Mouse (Mus musculus): ENCODE measurements around the gene Ppp2r5c.

The Ppp2r5c gene

DNA sequence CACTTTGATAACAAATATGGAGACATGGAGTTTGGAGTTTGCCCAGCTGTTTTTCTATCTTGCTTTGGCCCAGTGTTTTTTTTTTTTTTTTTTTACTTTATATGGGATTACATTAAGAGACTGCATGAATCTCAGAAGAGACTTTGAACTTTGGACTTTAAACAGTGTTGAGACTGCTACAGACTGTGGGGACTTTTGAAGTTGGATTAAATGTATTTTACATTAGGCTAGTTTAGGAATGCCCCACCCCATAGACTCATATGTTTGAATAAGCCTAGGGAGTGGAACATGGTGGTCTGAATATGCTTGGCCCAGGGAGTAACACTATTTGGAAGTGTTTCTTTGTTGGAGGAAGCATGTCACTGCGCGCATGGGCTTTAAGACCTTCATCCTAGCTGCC is 4.7 kb upstream of the Ppp2r5c start:
- DNase-seq (ENCODE audit: low spot score), result no peak

DNA sequence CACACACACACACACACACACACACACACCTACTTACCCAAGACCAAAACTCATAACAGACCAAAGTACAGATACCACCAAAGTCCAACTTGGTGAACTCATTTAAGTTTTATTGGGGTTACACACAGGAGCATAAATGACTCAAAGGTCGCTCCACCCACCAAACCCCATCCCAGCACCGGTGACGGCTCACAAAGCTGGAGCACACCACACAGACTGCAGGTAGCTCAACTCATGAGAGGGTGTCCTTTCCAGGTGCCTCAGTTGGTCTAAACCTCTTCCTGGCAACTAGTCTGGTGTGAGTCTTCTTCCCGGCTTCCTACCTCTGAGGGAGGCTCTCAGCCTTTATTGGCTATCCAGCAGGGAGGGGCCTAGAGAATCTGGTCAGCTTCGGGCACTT is 2.4 kb upstream of the Ppp2r5c start:
- DNase-seq (ENCODE audit: low spot score), result no peak

DNA sequence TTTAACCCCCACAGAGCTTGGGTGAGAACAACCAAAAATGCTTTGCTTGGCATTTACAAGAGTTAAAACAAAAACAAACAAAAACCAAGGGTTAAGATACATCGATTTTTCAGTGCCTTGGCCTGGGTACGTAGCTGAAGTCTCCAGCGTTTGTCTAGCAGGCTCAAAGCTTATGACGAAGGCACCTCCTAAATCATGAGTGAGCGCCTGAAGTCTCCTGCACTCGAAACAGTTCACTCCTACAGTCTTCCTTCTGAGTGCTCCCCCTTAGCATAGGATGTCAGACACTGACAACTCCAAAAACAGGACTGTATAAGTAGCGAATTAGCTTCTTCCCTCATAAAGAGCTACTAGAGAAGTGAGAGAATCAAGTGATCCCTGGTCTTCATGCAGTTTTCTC is 1.1 kb upstream of the Ppp2r5c start:
- no peak for DNase-seq (ENCODE audit: low spot score)

DNA sequence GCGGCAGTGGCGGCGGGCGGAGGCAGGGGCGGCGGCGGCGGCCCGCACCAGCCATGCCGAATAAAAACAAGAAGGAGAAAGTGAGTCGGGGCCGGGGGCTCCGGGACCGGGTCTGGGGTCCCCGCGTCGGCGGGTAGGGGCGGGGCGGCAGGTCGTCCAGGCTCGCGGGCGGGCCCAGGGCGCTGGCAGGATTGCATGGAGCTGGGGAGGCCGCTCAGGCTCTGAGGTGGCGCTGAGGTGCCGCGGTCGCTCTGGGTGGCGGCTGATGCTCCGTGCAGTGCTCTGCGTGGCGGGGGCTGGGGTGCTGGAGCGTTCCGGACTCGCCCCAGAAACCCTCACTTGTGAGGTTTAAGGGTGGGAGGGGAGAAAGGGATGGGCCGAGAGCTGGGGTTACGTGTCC is 386 bp downstream of the Ppp2r5c start:
- no peak for DNase-seq (ENCODE audit: low spot score)

DNA sequence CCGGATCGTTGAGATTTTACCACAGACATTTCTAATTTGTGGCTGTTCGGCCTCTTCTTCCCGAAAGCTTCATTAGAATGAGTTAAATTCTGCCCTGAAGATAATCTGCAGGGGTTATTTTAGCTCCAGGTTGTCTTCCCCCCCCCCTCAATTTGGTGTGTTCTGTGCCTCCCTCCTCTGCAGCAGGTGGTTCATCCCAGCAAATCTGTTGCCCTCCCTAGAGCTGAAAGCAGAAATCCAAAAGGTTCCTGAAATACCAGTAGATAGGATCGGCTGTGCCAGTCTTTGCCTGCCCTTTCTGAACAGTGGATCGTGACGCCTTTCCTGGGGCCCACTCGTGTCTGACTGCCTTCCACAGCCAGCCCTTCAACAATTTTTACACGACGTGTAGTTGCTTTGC is 1.8 kb downstream of the Ppp2r5c start:
- no peak for DNase-seq (ENCODE audit: low spot score)

DNA sequence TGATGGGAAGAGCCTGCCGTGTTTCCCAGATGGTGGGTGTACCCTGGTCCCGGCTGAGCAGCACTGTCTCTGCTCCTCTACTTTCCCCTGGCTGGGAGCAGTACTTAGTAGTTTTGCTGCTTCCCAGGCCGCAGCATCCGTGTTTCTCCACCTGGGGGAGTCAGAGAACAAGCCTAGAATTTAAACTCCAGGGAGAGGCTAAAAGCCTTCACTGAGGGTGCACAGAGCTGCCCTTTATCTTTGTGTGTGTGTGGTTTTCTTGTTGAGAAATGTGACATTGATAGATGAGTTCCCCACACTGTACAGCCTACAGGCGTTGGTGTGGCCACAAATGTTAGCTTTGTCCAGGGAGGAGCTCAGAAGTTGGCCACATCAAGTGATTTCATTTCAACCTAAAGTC is 7.3 kb downstream of the Ppp2r5c start:
- no peak for DNase-seq (ENCODE audit: low spot score)

DNA sequence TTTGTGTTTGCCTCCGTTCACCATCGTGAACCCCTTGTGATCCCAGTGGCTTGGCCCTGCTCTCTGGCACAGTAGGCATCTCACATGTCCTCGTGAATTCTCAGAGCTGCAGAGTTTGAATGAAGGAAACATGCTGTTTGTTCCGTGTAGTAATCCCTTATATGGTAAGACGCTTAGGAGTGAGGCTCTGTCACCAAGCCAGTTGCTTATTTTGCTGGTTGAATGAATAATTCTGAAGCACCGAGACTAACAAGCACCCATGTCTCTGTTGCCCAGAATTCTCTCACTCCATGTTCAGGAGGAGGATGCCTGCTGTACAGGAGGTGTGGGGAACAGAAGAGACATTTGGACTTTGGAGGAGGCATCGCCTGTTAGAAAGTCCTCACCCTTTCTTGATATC is 9.1 kb downstream of the Ppp2r5c start:
- DNase-seq (ENCODE audit: low spot score), result no peak

DNA sequence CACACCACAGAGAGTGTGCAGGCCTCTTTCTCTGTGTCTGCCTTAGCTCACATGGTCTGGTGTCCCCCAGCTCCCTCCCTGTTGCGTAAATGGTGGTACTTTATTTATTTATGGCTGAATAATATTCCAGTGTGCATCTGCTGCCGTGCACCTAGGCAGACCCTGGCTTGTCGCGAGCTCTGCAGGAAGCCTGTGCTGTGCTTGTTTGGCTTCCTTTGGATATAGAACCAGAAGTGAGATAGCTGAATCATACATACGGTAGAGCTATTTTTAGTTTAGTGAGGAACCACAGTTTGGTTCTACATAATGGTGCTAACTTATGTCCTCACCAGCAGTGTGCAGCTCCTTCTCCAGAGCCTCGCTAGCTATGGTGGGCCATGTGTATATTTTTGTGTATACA is 11.7 kb downstream of the Ppp2r5c start:
- DNase-seq (ENCODE audit: low spot score), result no peak

DNA sequence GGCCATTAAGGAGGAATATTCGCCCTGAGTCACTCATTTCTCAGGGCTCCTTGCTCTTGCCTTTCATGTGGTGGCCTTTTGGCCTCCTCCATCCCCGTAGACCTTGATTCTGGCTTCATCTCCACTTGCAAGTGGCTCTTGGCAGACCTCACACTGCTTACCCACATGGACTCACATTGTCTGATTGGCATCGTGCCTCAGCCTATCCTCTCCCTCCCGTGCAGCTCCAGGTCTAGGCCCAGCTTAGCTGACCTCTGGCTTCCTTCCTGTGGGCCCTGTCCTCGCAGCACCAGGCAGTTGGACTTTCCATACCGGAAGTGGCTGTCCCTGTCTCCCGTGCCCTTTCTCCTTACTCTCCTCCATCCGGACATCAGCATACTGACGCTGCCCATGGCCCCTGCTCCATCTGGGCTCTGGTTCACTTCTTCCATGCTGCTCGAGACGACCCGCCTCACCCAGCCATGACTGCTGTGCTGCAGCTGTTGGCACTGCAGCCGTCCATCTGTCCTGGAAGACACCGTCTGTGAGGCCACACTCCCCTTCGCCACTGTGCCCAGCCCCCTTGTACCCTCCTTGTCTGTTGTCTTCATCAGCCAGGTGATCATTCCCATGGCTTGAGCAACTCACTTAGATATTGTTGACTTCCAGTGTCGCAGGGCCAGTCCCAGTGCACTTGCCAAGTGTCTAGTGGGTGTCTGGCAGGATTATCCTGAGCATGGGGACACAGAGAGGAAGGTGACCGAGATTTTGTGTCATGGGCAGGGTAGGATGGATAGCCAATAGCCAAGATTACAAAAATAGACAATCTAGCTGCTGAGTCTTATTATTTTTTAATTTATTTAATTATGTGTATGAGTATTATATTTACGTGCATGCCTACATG is 13.7 kb downstream of the Ppp2r5c start:
- no peak for DNase-seq (ENCODE audit: low spot score)

DNA sequence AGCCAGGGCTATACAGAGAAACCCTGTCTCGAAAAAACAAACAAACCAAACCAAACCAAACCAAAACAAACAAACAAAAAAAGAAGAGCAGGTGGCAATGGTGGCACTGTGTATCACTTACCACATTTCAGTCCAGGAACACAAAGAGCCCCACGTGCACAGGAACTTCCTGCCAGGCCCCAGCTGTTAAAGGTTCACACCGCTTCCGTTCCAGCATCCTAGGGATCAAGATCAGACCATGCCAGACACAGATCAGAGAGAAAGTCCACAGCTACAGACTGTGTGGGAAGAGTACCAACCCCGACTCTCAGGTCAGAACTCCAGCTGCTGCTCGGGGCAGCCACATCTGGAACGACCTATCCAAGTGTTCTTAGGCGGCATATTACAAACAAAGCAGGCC is 16.8 kb downstream of the Ppp2r5c start:
- DNase-seq (ENCODE audit: low spot score), result no peak

DNA sequence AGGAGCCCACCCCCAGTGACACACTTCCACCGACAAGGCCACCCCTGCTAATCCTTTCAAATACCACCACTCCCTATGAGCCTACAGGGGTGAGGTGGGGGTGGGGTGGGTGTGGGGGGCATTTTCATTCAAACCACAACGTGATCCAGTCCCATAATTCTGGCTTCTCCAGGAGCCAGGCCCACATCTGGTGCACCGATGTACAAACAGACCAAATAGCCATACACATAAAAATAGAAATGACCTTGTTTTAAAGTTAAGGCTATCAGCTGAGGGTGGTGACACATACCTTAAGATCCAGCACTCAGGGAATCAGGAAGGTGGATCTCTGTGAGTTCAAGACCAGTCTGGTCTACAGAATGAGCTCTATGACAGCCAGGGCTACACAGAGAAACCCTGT is 24.5 kb downstream of the Ppp2r5c start:
- DNase-seq (ENCODE audit: low spot score), result no peak

DNA sequence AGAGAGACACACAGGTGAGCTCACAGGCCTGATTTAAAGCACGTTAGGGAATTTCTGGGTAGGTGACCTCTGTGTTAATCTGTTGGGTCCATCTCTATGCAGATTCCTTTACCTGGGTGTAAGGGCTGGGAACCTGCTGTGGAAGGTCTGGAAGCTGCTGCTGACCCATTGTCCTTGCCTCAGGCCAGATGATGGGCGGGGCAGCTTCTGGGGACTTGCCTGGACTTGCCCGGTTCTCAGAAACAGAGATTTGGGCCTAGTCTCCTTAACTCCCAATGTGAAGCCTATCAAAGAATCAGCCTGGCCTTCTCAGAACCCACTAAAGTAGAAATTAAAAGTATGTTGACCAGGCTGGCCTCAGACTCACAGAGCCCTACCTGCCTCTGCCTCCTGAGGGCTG is 25.3 kb downstream of the Ppp2r5c start:
- no peak for DNase-seq (ENCODE audit: low spot score)

DNA sequence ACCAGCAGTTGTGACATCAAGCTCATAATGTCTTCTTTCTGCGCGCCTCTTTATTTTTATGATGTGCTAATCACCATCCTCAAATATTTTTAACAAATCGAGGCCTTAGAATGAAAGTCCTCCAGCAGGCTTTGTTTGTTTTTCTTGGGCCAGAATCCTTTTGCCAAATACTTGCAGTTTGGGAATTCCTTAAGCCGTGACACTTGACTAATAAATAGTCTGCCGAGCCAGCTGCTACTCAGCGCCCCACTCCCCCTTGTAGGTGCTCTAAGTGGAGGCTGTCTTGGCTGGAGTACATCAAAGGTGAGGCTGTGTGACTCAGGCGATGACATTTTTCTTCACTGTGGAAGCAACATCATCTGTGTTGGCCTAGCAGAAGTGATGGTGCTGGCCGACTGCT is 27.6 kb downstream of the Ppp2r5c start:
- DNase-seq (ENCODE audit: low spot score), result no peak

DNA sequence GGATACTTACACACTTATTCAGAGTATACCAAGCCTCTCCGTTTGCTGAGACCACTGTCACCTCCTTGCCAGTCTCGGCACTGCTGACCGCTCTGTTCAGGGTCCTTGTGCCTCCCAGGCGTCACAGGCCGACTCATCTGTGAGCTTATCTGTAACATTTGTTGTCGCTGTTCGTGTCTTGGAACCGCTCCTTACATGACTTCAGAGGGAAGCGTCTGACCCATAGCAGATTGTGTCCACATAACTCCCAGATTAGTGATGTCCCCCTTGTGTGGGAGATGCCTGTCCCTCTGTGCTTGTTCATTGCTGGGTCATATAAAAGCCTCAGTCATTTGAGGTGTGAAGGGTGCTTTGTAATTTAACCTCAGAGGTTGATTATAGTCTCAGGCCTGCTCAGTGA is 29.6 kb downstream of the Ppp2r5c start:
- no peak for DNase-seq (ENCODE audit: low spot score)

DNA sequence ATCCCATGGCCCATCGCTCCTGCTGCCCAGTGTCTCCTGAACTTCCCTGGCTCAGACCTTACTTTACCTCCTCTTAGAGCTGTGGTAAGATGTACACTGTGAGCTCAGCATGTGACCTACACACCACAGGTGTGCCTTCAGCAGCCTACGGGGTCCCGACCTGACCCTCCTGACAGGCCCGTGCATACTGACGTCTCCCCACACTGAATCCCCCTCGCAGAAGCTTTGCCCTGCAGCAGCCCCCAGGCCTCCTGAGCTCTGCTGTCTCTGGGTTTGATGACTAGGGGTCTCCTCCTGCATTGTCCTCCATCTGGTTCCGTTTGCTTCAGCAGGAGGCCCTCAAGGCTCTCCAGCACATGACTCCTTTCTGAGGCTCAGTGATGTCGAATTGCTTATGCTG is 31.0 kb downstream of the Ppp2r5c start:
- no peak for DNase-seq (ENCODE audit: low spot score)

DNA sequence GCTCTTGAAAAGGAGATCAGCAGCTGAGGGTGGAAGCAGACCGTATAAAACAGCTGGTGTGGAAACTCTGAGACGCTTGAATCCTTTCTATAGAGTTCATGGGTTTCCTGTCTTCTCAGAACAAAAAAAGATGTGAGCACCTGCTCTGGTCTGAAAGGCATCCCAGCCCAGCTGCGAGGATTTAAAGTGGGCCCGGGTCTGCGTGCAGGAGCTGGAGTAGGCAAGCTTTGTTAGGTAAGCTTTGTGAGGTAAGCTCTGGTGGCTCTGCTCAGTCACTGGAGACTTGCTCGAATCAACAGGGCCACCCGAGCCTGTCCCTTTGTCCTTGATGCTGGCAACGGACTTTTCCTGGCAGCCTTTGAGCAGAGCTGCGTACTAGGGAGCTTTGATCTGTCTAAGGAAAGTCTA is 31.7 kb downstream of the Ppp2r5c start:
- DNase-seq (ENCODE audit: low spot score), result no peak

DNA sequence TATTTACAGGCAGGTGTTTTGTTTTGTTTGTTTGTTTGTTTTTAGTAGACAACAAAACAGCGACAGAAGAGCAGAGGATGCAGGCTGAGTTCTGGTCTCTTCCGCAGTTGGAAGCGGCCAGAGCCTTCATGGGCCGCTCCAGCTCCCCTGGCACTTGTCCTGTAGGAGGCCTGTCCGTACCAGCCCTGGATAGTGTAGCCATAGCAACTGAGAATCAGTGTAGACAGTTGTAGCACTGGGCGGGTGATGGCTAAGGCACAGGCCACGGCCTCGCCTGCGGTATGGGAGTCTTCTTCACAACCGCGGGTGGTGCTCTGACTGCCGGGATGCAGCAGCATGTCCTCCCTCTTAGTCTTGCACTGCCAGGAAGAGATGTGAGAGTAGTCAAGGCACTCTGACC is 32.3 kb downstream of the Ppp2r5c start:
- no peak for DNase-seq (ENCODE audit: low spot score)

DNA sequence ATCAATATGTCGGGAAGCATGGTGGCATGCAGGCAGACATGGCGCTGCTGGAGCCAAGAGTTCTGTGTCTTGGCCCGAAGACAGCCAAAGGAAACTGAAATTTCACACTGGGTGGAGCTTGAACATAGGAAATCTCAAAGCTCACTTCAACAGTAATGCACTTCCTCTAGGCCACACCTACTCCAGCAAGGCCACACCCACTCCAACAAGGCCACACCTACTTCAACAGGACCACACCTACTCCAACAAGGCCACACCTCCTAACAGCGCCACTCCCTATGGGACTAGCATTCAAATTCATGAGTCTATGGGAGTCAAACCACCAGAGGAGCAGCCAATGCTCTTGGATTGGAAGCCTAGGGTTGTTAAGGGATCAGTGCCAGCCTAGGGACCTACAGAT is 33.8 kb downstream of the Ppp2r5c start:
- no peak for DNase-seq (ENCODE audit: low spot score)

DNA sequence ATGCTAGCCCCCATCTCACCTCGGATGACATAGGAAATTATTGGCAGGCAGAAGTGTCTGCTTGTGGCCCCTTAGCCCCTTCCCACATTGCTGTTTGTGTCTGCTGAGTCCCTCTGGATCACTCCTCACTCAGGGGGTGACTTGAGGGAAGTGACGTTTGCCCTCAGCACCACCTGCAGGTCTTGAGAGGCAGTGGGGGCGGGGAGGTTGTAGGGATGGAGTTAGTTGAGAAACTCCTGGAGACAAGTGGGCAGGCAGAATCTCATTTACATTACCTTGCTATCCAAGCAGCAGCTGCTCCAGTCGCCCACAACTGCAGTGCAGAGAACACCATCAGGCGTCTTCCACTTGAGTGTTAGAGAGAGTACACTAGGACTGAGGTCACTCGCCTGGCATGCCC is 36.8 kb downstream of the Ppp2r5c start:
- no peak for DNase-seq (ENCODE audit: low spot score)

DNA sequence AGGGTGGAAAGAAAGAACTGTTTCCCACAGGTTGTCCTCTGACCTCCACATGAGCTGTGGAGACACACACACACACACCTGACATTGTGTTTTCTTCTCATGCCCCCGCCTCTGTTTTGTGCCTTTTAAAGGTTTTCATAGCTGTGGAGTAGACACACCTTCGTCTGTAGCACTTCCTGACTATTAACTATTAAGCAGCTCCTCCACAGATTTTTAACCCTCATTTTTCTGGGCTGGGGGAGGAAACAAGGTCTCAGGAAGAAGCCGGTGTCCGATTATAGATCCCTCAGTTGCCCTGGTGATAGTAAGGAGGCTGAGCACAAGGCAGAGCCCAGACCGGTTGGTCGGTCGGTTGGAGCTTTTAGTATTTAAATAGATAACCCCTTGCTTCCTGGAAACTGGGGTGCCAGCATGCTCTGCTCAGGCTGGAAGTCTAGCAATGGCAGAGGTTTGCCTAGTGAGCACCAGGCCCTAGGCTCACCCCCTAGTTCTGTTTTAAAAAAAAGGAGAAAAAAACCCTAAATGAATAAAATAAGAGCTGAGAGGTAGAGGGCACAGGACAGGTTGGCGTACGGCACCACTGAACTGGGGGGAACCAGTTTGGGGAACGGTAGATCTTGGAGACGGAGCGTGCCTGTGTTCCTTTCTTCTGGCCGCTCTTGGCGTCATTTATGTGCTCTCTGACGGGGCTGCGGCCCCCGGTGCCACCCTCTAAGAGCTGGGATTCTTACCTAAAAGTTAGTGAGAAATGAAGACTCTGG is 38.1 kb downstream of the Ppp2r5c start:
- no peak for DNase-seq (ENCODE audit: low spot score)

DNA sequence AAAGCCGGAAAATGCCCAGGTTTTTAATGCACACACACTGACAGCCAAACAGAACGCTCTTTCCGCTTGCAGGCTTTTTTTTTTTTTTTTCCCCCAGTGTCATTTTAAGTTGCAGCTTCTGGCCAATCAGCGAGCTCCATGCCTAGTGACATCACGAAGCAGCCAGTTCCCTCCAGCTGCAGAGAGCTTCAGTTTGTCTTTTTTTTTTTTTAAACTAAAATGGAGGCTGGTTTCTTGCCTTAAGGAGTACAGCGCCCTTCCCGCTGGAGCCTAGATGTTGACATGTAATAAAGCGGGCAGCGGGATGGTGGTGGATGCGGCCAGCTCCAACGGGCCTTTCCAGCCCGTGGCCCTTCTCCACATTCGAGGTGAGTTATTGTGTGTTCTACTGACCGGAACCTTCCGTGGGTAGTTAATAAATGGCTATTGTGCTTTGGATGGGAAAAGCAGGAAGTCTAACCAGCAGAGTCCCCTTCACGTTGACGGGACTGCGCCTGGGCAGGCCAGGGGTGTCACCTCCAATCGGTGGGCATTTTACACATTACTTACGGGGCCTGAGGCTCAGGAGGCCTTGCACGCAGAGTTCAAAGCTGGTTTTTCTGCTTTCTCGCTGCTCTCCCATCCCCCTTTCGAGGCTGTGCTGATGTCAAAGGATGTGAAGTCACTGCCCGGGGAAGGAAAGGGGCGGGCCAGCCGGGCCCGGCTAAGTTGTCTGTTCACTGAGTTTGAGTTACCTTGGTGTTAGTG is 38.8 kb downstream of the Ppp2r5c start:
- DNase-seq (ENCODE audit: low spot score), result peak; percentile 74

DNA sequence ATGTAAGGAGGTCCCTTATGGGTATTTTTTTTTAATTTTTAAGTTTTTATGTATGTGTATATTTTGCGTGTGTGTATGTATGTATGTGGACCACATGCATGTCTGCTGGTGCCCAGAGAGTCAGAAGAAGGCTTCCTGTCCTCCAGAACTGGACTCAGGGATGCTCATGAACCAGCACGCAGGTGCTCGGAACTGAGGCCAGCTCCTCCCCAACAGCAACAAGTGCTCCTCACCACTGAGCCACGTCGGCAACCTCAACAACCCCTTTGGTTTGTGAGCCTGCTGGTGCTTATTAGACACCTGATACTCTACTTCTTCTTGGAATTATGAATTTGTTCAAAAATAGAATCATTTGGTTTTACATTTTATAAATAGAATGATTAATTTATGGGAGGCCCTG is 39.9 kb downstream of the Ppp2r5c start:
- no peak for DNase-seq (ENCODE audit: low spot score)

DNA sequence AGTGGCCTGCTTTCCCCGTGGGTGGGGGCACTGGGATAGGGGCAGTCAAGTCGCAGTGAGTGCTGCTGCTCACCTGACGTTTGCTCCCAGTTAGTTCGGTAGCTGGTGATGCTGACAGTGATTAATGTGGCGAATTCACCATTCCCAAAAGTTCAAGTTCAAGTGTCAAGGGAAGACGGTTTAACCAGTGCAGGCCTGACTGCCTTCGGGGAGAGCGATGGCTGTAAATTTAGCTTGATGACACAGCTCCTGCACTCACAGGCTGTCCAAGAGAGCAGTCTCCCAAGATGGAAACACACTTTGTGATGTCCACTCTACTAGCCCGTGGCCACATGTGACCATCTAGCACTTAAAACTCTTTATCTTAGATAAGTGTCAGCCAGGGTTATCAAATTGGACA is 41.1 kb downstream of the Ppp2r5c start:
- no peak for DNase-seq (ENCODE audit: low spot score)
